Mouse (Mus musculus) layer of hippocampus, adult 2 months (tissue): ENCODE measurements at regions not wholly inside any gene's neighbourhood (a gene's known extent, or its start where the extent isn't known, plus 50 kb on each side); places are given as distances from the start of the nearest gene placed in this dataset.

Source experiments
- DNase-seq, 2 experiments: peaks; one replicate each; pipeline ENCODE4 v3.0.0; 2022; ENCODE audit warnings: low spot score in 2 of 2
- H3K27ac ChIP-seq: fragments of 200-600 bp; 2 replicates; pipeline ENCODE4 v1.8.1; 2022
- H3K4me3 ChIP-seq: fragments of 200-600 bp; 2 replicates; pipeline ENCODE4 v1.8.1; 2022; ENCODE audit warnings: mild to moderate bottlenecking
- CTCF ChIP-seq: fragments of 200-600 bp; conservative IDR thresholded peaks from 2 replicates; pipeline ENCODE4 v1.8.1; 2022; ENCODE audit warnings: antibody characterized with exemption, mild to moderate bottlenecking, moderate library complexity

- TF ChIP-seq CTCF, result no peak
- no peak for DNase-seq
- no peak overlapping the region for H3K4me3 ChIP-seq
- H3K27ac ChIP-seq, result no peak overlapping the region
Measured at GRCm38 (mm10) chr16:78208321-78208720, 93.0 kb upstream of the Cxadr start.

DNA sequence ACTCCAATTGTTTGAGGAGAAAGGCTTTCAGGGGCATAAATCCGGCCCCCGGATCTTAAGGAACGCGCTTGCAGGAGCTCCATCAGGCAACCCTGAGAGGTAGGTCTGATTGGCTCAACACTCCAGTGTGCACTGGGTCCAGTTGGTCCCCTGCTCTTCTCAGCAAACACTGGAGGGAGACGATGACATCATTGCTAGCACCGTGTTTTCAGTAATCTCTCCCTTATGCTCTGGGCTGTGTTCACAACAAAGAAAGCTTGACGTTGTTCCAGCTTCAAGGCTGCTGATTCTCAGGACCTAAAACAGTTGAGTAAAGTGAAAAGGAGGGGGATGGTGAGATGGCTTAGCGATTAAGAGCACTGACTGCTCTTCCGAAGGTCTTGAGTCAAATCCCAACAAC lies 97.0 kb upstream of the Cxadr start:
- no peak overlapping the region for H3K4me3 ChIP-seq
- no peak for TF ChIP-seq CTCF
- no peak for DNase-seq
- H3K27ac ChIP-seq, result no peak overlapping the region

DNA sequence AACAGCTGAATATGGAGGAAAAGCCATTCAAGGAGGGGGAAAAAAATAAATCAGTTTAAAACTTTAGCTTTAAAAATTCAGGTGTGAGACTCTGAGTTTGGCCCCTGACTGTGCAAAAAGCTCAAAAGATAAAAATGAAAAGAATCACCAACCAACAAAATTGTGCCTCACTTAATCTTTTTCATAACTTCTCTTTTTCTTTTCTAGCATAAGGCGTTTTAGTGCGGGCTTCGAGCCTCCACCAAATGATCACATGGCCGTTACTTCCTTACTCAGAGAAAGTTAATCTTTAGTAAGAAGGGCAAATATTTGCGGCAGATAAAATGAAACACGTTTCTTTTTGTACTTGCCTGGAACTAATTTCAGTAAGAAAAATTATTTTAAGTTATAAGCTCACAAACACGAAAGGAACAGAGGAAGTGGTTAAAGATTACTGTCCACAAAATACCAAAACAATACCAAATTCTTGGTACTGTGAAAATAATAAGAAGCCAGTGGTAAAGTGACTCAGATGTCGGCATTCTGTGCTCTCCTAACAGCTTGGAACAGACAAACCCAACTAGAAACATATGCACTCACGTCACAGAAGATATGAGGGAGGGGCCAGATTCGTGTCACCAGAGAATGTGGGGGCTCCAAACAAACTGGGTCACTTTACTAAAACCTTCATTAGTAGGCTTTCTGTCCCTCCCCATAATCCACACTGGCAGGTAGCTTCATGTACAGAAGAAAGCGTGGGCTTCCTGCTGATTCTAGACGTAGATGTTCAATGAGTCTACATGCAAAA lies 101.1 kb upstream of the Cxadr start:
- H3K27ac ChIP-seq, result no peak overlapping the region
- no peak for DNase-seq
- H3K4me3 ChIP-seq, result no peak overlapping the region
- no peak for TF ChIP-seq CTCF

DNA sequence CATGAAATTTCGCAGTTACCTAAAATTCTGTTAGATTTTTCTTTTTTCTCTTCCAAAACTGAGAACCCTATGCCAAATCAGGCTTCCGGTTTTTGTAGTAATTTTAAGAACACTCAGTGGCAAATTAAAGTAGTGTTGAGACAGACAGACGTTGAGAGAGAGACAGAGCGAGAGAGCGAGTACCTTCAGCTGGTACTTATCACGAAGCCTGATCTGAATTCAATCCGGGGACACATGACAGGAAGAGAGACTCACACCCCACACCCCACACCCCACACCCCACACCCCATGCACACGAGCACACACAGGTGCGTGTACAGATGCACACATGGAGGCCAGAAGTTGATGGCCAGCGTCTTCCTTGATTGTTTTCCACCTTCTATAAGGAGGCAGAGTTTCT lies 102.0 kb upstream of the Cxadr start:
- no peak for DNase-seq
- H3K4me3 ChIP-seq, result peak overlapping the region; percentile 30
- H3K27ac ChIP-seq, result no peak overlapping the region
- TF ChIP-seq CTCF, result no peak

- TF ChIP-seq CTCF, result peak; percentile 97
- DNase-seq, result peak; percentile 39 to 87
- no peak overlapping the region for H3K27ac ChIP-seq
- peak overlapping the region; percentile 30 for H3K4me3 ChIP-seq
Measured at GRCm38 (mm10) chr16:78198642-78199121, 102.6 kb upstream of the Cxadr start.

GRCm38 (mm10) chr16:78197252-78197896 lies 103.9 kb upstream of the Cxadr start:
- DNase-seq, result peak; percentile 78 to 91
- Histone ChIP-seq H3K4me3 (no peak overlapping the region), H3K27ac (no peak overlapping the region)
- peak; percentile 89 for TF ChIP-seq CTCF

GRCm38 (mm10) chr16:78170627-78171605 lies 130.4 kb upstream of the Cxadr start:
- Histone ChIP-seq H3K27ac (0 out of 2 replicates have a peak overlapping the region, but pooled peaks have one; percentile 2), H3K4me3 (peak overlapping the region; percentile 17)
- DNase-seq, result no peak
- no peak for TF ChIP-seq CTCF

GRCm38 (mm10) chr16:78156876-78157232 lies 144.4 kb upstream of the Cxadr start:
- no peak for DNase-seq
- Histone ChIP-seq H3K4me3 (no peak overlapping the region; the same call in 1 of the 2 replicates), H3K27ac (no peak overlapping the region)
- TF ChIP-seq CTCF, result no peak

DNA sequence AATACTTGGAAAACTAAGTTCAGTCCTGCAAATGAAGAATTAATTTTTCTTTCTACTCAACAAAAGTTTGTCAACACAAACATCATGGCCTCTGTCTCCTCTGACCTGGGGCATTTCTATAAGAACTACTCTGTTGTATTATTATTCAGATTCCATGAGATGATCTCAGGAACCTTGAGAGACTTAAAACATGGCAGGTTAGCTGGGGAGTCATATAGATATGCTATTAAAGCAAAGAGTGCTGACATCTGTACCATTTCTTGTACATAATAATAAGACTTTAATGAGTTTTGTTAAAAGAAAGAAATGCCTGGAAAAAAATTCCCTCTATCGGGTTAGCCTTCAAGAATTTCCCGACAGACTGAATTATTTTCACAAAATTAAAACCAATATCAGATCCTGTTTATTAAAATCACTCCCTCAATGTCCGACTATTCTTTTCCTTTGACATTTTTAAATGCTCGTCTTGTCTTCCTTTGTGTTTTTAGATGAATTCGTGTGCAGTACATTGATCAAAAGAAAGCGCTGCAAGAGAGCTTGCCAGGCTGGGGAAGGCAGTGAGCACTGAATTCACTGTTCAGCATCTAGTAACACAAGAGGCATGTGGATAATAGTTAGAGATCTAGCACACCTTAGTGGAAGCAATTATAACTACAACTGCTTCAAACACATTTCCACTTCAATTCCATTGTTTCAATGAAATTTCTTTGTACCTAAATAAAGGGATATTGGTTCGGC lies 145.0 kb upstream of the Cxadr start:
- H3K4me3 ChIP-seq, result peak overlapping the region; percentile 52
- peak overlapping the region; percentile 88 for H3K27ac ChIP-seq

DNA sequence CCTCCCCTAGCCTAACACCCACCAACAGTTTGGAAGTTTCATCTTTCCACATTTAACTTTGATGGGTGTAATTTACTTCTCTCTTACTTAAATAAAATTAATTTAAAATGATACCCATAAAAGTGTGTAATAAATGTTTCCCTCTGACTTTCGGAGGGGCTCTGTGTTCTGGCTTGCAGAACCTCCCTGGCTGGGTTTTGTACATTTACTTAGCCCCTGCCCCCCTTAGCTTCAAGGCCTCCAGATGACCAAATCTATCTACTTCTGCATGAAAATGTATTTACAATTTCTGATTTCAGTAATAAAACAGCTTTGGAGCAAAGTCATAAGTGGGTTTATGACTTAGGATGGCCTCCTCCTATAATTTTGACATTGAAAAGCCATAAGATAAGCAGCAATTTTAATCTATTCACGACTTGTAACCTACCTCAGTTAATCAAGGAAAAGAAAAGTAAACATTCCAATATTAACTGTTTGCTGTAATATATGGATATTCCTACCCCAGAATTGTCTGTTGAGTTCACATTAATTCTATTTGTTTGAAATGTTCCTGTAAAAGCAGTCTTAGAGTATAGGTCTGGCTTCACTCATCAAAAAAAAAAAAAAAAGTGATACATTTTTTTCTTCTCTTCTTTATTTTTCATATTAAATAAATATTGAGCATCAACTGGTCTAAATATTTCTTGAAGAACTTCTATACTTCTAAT lies 147.2 kb upstream of the Cxadr start:
- no peak for TF ChIP-seq CTCF
- Histone ChIP-seq H3K27ac (peak overlapping the region; percentile 40; the same call in 1 of the 2 replicates), H3K4me3 (peak overlapping the region; percentile 13; the same call in 1 of the 2 replicates)
- no peak for DNase-seq

More for the DNA sequence above, 145.0 kb upstream of the Cxadr start:
- peak; percentile 93 for TF ChIP-seq CTCF
- DNase-seq, result peak; percentile 61 to 79

DNA sequence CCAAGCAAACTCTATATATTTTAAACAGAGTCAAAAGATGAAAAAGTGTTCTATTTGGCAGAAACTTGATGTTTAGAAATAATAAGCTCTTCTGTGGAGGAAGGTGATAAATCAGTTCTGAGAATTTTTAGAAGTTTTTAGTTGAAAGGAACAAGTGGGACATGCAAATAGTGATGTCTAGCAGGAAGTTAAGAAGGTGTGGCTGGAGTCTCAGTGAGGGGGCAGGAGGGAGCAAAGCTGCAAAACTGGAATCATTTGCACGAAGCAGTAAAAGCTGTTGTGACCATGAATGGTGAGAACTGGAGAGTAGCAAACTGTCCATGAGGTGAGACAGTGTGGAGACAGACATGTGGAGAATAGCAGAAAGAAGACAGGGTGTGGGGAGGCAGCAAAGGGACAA lies 157.1 kb upstream of the Cxadr start:
- no peak overlapping the region for H3K27ac ChIP-seq
- no peak overlapping the region for H3K4me3 ChIP-seq
- no peak for DNase-seq
- no peak for TF ChIP-seq CTCF
